Mouse (Mus musculus) stomach, postnatal 0 days (tissue): Measurements from ENCODE around the gene Pus10. TPM values are rescaled to one million over a fixed set of nuclear protein-coding genes. Genes with fewer than 3 reads are reported as not detected.

Experiments used
- ATAC-seq: fragments of 200-750 bp; cut with Nextera tagmentation; 2 replicates; pipeline ENCODE4 v1.8.0; 2017; ENCODE audit not compliant: low FRiP score, low TSS enrichment
- DNase-seq: peaks from one replicate; pipeline ENCODE4 v3.0.0-alpha.2; 2016; ENCODE audit warnings: low spot score
- H3K27ac ChIP-seq: fragments of 300-500 bp; sonication (generic); replicated peaks from 2 replicates; pipeline ENCODE4 v1.5.1; 2014; ENCODE audit warnings: mild to moderate bottlenecking, control low read depth
- H3K27me3 ChIP-seq: fragments of 300-500 bp; sonication (generic); 2 replicates; pipeline ENCODE4 v1.6.1; 2014; ENCODE audit warnings: low read length; ENCODE audit not compliant: control insufficient read depth, insufficient read depth
- H3K36me3 ChIP-seq: fragments of 300-500 bp; sonication (generic); 2 replicates; pipeline ENCODE4 v1.6.1; 2014; ENCODE audit warnings: low read length, mixed read lengths; ENCODE audit not compliant: control insufficient read depth, insufficient read depth
- H3K4me1 ChIP-seq: fragments of 300-500 bp; sonication (generic); replicated peaks from 2 replicates; pipeline ENCODE4 v1.6.1; 2014; ENCODE audit warnings: antibody characterized with exemption; ENCODE audit not compliant: control insufficient read depth, insufficient read depth
- H3K4me2 ChIP-seq: fragments of 300-500 bp; sonication (generic); replicated peaks from 2 replicates; pipeline ENCODE4 v1.6.1; 2014; ENCODE audit warnings: low read depth, mild to moderate bottlenecking, control low read depth, moderate library complexity
- H3K4me3 ChIP-seq: fragments of 300-500 bp; sonication (generic); 2 replicates; pipeline ENCODE4 v1.5.1; 2014; ENCODE audit warnings: low read depth, low read length, control low read depth
- H3K9ac ChIP-seq: fragments of 300-500 bp; sonication (generic); 2 replicates; pipeline ENCODE4 v1.6.1; 2014; ENCODE audit warnings: mild to moderate bottlenecking, low read length, control low read depth, mixed read lengths
- H3K9me3 ChIP-seq: fragments of 300-500 bp; sonication (generic); 2 replicates; pipeline ENCODE4 v1.6.1; 2016; ENCODE audit warnings: low read length; ENCODE audit not compliant: control insufficient read depth
- CTCF ChIP-seq: IDR thresholded peaks from 2 replicates; pipeline ENCODE4 v1.5.1; 2016; ENCODE audit warnings: antibody characterized with exemption, low read depth, mild to moderate bottlenecking, moderate library complexity
- EP300 ChIP-seq: optimal IDR thresholded peaks from 2 replicates; pipeline ENCODE3; 2016; ENCODE audit warnings: antibody characterized with exemption
- WGBS: fragments of 180-500 bp; shearing (Covaris S2); extraction: QIAGEN DNeasy Blood & Tissue Kit; methylation state at CpG from one replicate; pipeline ENCODE4 v1.1.7; 2014; 5-methylcytosine and 5-hydroxymethylcytosine counted together
- polyA plus RNA-seq: library from polyadenylated mRNA; unstranded; fragments of >200 nt; fragmentation: Nextera tagmentation; extraction: Ambion mirVana; gene quantifications from 2 replicates; pipeline ENCODE4 v1.2.1, GENCODE M21; 2015

Gene Pus10
- polyA plus RNA-seq, 1 experiment from 2014 or later, result 11.1 TPM

DNA sequence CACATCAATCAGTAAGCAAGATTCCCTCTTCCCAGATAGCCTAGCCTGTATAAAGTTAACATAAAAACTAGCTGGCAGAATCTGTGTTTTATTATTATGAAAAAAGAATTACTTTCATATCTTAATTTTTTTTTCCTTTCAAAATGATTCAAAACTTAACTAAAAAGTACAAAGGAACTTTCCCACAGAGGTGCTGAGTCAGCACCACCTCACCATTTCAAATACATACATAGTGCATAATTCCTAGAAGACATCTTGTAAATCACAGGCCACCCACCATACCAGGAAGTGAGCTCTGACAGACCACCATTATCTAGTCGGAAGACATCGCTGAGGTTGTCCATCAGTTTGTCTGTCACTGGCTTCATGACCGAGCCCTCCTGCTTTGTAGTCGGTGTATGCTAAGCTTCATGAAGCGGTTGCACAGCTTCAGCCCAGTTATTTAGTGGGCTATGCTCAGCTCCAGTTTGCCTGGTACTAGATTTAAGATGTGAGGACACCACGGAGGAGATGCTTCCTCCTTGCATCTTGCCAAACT is 69.3 kb downstream of the Pus10 start:
- DNase-seq (no peak), ATAC-seq (no peak)
- no peaks in the 10 kb centered on the region for H3K9me3 ChIP-seq
- no peak overlapping the region for H3K9ac ChIP-seq
- no peaks in the 10 kb centered on the region for H3K36me3 ChIP-seq
- no peaks in the 10 kb centered on the region for H3K4me1 ChIP-seq
- no peak overlapping the region for H3K4me3 ChIP-seq
- TF ChIP-seq CTCF (no peak), EP300 (no peak)
- H3K27ac ChIP-seq, result no peak overlapping the region
- H3K27me3 ChIP-seq, result no peaks in the 10 kb centered on the region
- WGBS, result 91% methylated on average over 6 of the region's 6 CpGs
- H3K4me2 ChIP-seq, result no peak overlapping the region

GRCm38 (mm10) chr11:23735820-23736470 is 70.5 kb downstream of the Pus10 start:
- no peaks in the 10 kb centered on the region for H3K36me3 ChIP-seq
- no peak overlapping the region for H3K9ac ChIP-seq
- ATAC-seq (no peak), DNase-seq (no peak)
- no peak overlapping the region for H3K4me2 ChIP-seq
- no peak overlapping the region for H3K27ac ChIP-seq
- H3K4me1 ChIP-seq, result no peaks in the 10 kb centered on the region
- TF ChIP-seq CTCF (no peak), EP300 (no peak)
- H3K4me3 ChIP-seq, result no peak overlapping the region
- no peaks in the 10 kb centered on the region for H3K27me3 ChIP-seq
- H3K9me3 ChIP-seq, result no peaks in the 10 kb centered on the region

DNA sequence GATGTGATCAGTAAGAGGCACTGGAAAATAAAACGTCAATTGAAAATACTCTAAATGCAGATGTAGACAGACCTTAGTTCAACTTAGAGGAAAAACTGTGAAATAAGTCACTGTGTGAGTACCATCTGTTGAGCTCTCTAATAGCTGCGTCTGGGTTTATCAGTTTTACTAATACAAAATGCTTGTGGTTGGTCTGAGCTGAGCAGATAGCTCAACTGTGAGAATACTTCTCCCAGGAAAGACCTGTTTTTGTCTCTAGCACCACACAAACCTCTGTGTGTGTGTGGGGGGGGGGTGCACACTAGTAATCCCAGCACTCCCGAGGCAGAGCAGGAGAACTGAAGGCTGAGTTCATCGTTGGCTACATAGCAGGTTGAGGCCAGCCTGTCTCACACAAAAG is 75.4 kb downstream of the Pus10 start:
- H3K9ac ChIP-seq, result no peak overlapping the region
- no peak overlapping the region for H3K4me3 ChIP-seq
- DNase-seq, result no peak
- TF ChIP-seq EP300 (no peak), CTCF (no peak)
- H3K36me3 ChIP-seq, result peaks cover 6% of the 10 kb centered on the region; the same call in 1 of the 2 replicates
- H3K27me3 ChIP-seq, result no peaks in the 10 kb centered on the region
- 77% methylated on average over 4 of the region's 4 CpGs for WGBS
- H3K4me2 ChIP-seq, result no peak overlapping the region
- H3K27ac ChIP-seq, result no peak overlapping the region
- no peak for ATAC-seq
- H3K4me1 ChIP-seq, result no peaks in the 10 kb centered on the region
- H3K9me3 ChIP-seq, result no peaks in the 10 kb centered on the region

DNA sequence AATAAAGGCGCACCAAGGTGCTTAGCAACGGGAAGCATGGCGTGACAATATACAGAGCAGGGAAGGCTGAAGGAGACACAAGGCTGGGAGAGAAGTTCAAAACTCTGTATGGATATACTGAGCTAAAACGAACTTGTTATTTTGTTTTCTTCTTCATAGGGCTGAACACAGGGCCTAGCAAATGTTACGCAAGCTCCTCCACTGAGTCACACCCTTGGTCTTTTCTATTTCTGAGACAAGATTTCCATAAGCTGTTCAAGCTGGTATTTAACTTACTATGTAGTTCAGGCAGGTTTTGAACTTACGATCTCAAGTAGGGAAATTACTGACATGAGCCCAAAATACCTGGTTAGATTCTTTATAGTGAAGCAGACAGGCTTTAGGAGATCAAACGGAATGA is 75.9 kb downstream of the Pus10 start:
- no peaks in the 10 kb centered on the region for H3K9me3 ChIP-seq
- ATAC-seq (no peak), DNase-seq (no peak)
- H3K4me1 ChIP-seq, result no peaks in the 10 kb centered on the region
- 90% methylated on average over 7 of the region's 7 CpGs for WGBS
- no peak overlapping the region for H3K9ac ChIP-seq
- H3K4me3 ChIP-seq, result no peak overlapping the region
- no peak overlapping the region for H3K4me2 ChIP-seq
- H3K36me3 ChIP-seq, result peaks cover 6% of the 10 kb centered on the region; the same call in 1 of the 2 replicates
- no peak overlapping the region for H3K27ac ChIP-seq
- H3K27me3 ChIP-seq, result no peaks in the 10 kb centered on the region
- TF ChIP-seq CTCF, result no peak
- TF ChIP-seq EP300, result no peak

DNA sequence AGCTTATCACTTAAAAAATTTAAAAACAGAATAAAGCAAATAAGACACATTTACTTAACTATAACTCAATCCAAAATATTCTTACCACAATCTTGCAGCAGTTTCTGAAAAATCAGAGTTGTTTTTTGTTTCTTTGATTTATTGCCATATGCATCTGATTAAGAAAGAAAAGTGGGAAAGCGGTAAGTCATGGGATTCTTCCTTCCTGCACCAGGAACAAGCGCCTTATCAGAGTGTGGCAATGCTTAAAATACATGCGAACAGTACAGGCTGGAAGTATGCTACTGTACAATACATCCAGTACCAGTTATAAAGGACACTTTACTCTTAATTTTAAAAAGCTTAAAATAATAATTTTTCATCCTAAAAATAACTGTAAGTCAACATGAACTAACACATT is 78.9 kb downstream of the Pus10 start:
- no peak for TF ChIP-seq CTCF
- no peak for TF ChIP-seq EP300
- H3K27me3 ChIP-seq, result no peaks in the 10 kb centered on the region
- H3K9ac ChIP-seq, result no peak overlapping the region
- DNase-seq (no peak), ATAC-seq (no peak)
- peaks cover 6% of the 10 kb centered on the region; the same call in 1 of the 2 replicates for H3K36me3 ChIP-seq
- no peaks in the 10 kb centered on the region for H3K9me3 ChIP-seq
- no peak overlapping the region for H3K4me2 ChIP-seq
- no peaks in the 10 kb centered on the region for H3K4me1 ChIP-seq
- WGBS, result 89% methylated on average over 3 of the region's 3 CpGs
- H3K27ac ChIP-seq, result no peak overlapping the region
- H3K4me3 ChIP-seq, result no peak overlapping the region

DNA sequence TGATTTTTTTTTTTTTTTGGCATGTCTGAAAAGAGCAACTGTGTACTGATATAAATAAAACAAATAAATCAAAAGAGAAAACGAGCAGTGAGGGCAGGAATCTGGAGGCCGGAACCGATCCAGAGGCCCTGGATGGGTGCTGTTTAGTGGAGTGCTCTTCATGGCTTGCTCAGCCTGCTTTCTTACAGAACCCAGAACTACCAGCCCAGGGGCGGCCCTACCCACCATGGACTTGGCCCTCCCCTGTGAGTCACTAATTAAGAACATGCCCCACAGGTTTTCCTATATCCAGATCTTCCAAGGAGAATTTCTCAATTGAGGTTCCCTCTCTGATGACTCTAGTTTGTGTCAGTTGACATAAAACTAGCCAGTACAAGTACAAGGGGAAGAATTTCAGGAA is 80.6 kb downstream of the Pus10 start:
- Histone ChIP-seq H3K9ac (no peak overlapping the region), H3K36me3 (peaks cover 6% of the 10 kb centered on the region; the same call in 1 of the 2 replicates), H3K4me1 (no peaks in the 10 kb centered on the region), H3K27me3 (no peaks in the 10 kb centered on the region), H3K27ac (0 out of 2 replicates have a peak overlapping the region, but pooled peaks have one; percentile 13), H3K4me3 (no peak overlapping the region), H3K9me3 (no peaks in the 10 kb centered on the region), H3K4me2 (no peak overlapping the region)
- WGBS, result 68% methylated on average over 4 of the region's 4 CpGs
- ATAC-seq (peak; percentile 54; the same call in 1 of the 2 replicates), DNase-seq (peak; percentile 26)
- TF ChIP-seq EP300 (no peak), CTCF (no peak)
